In the genomic region with DNA sequence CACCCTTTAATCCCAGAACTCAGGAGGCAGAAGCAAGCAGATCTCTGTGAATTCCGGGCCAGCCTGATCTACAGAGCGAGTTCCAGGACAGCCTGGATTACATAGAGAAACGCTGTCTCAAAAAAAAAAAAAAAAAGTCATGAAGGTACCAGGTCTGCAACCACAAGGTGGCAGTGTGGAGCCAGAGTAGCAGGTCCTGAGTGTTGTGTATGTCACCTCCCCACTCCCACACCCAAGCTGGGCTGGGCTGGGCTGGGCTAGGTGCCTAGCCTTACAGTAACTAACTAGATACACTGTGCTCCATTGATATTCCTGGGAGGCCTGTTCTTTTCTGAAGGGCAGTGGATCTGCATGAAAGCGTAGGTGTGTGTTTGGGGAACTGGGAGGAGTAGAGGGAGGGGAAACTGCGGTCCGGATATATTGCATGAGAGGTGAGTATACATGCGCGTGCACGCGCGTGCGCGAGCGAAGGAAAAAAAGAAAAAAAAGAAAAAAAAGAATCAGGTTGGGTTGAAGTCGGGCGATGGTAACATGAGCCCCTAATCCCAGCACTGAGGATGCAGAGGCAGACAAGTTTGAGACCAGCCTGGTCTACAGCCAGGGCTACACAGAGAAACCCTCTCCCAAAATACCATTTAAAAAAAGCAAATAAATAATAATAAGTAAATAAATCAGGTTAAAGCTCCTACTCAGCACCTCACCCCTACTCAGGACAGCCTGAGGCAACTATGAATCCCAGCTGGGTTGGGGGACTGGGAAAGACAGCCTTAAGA, we compare ENCODE assay signal across 9 mouse cellular contexts. TPM values are rescaled to one million over a fixed set of nuclear protein-coding genes. Genes with fewer than 3 reads are reported as not detected.
DNase-seq lines count a peak whose midpoint lies in the region; ATAC-seq and TF ChIP-seq lines count a peak whose summit lies in the region.
"Had no signal": no experiment of that assay in that cellular context is flagged by ENCODE, and none has a peak within 500 bp of the region (broad histone marks: within the 10 kb centered on the region; RNA-seq: fewer than 3 reads in every experiment).

No protein-coding gene starts in this region.

- peak; percentile 68; the same call in 1 of the 2 replicates for ATAC-seq in hindbrain, embryonic 14.5 days (ENCODE audit: low FRiP score)
- no peak for ATAC-seq in hindbrain, embryonic 16.5 days
- ATAC-seq in intestine, embryonic 15.5 days: peak; percentile 82
- ATAC-seq in midbrain, embryonic 13.5 days: peak; percentile 82

- H3K9me3 ChIP-seq in hindbrain, embryonic 14.5 days (ENCODE audit: control insufficient read depth, low read length): no peaks in the 10 kb centered on the region
- H3K9me3 ChIP-seq in hindbrain, embryonic 16.5 days (ENCODE audit: control insufficient read depth, low read length): no peaks in the 10 kb centered on the region
- H3K9me3 ChIP-seq in intestine, embryonic 15.5 days: no peaks in the 10 kb centered on the region
- H3K9me3 ChIP-seq in midbrain, embryonic 13.5 days: no peaks in the 10 kb centered on the region

- WGBS in hindbrain, embryonic 14.5 days: 85% methylated on average over 16 of the region's 16 CpGs
- WGBS in hindbrain, embryonic 16.5 days: 84% methylated on average over 16 of the region's 16 CpGs
- WGBS in intestine, embryonic 15.5 days: 78% methylated on average over 16 of the region's 16 CpGs
- WGBS in midbrain, embryonic 13.5 days: 84% methylated on average over 16 of the region's 16 CpGs

- H3K4me2 ChIP-seq in hindbrain, embryonic 14.5 days (replicated peaks): no peak overlapping the region
- no peak overlapping the region for H3K4me2 ChIP-seq in hindbrain, embryonic 16.5 days (ENCODE audit: low read length)
- H3K4me2 ChIP-seq in intestine, embryonic 15.5 days (replicated peaks): no peak overlapping the region
- no peak overlapping the region for H3K4me2 ChIP-seq in midbrain, embryonic 13.5 days (replicated peaks)

- peak; percentile 72 for DNase-seq in hindbrain, embryonic 14.5 days (ENCODE audit: low spot score)
- DNase-seq in cerebellum, postnatal 36 days: peak; percentile 58 to 63
- DNase-seq in gastrocnemius, adult 2 months: peak; percentile 81
- DNase-seq in left cerebral cortex, postnatal 25 days (ENCODE audit: low spot score in 2 of 2): peak; percentile 67 to 70
- peak; percentile 89 to 97 for DNase-seq in spleen, postnatal 4 days (ENCODE audit: low spot score in 2 of 2)

- H3K4me3 ChIP-seq in hindbrain, embryonic 14.5 days (replicated peaks; ENCODE audit: low read length): no peak overlapping the region
- H3K4me3 ChIP-seq in hindbrain, embryonic 16.5 days (ENCODE audit: low read length): no peak overlapping the region
- H3K4me3 ChIP-seq in gastrocnemius, adult 2 months: no peak overlapping the region
- H3K4me3 ChIP-seq in intestine, embryonic 15.5 days (replicated peaks): no peak overlapping the region
- no peak overlapping the region for H3K4me3 ChIP-seq in midbrain, embryonic 13.5 days (replicated peaks)

- no peak overlapping the region for H3K27ac ChIP-seq in hindbrain, embryonic 14.5 days
- no peak overlapping the region for H3K27ac ChIP-seq in hindbrain, embryonic 16.5 days (ENCODE audit: low read depth, low read length)
- H3K27ac ChIP-seq in gastrocnemius, adult 2 months: no peak overlapping the region
- no peak overlapping the region for H3K27ac ChIP-seq in intestine, embryonic 15.5 days
- H3K27ac ChIP-seq in midbrain, embryonic 13.5 days: no peak overlapping the region

- intact Hi-C loops in gastrocnemius, adult 2 months (cut with DNase I): loop anchor here (5.0 to 10.0 kb wide), 3 partner anchors 44 to 234 kb away; no protein-coding TSS in a partner anchor
- intact Hi-C loops in left cerebral cortex, postnatal 25 days (cut with DNase I): loop anchor here (5.0 to 10.0 kb wide), 2 partner anchors 44 to 151 kb away; no protein-coding TSS in a partner anchor

- no peaks in the 10 kb centered on the region for H3K27me3 ChIP-seq in hindbrain, embryonic 14.5 days (ENCODE audit: control insufficient read depth, insufficient read depth, low read length)
- H3K27me3 ChIP-seq in hindbrain, embryonic 16.5 days (replicated peaks; ENCODE audit: control insufficient read depth, insufficient read depth, low read length): no peaks in the 10 kb centered on the region
- H3K27me3 ChIP-seq in intestine, embryonic 15.5 days (replicated peaks): peaks cover 6% of the 10 kb centered on the region; the same call in 1 of the 2 replicates
- no peaks in the 10 kb centered on the region for H3K27me3 ChIP-seq in midbrain, embryonic 13.5 days

- H3K4me1 ChIP-seq in hindbrain, embryonic 14.5 days (replicated peaks; ENCODE audit: control insufficient read depth, insufficient read depth, low read length): no peaks in the 10 kb centered on the region
- H3K4me1 ChIP-seq in hindbrain, embryonic 16.5 days (ENCODE audit: control insufficient read depth, insufficient read depth, low read depth, low read length): no peaks in the 10 kb centered on the region
- no peaks in the 10 kb centered on the region for H3K4me1 ChIP-seq in intestine, embryonic 15.5 days (replicated peaks)
- no peaks in the 10 kb centered on the region for H3K4me1 ChIP-seq in midbrain, embryonic 13.5 days (replicated peaks)

- TF ChIP-seq CTCF in gastrocnemius, adult 2 months (IDR thresholded peaks at IDR 0.05): peak; percentile 72

- H3K9ac ChIP-seq in hindbrain, embryonic 14.5 days: no peak overlapping the region
- H3K9ac ChIP-seq in hindbrain, embryonic 16.5 days (ENCODE audit: low read depth, low read length): no peak overlapping the region
- no peak overlapping the region for H3K9ac ChIP-seq in intestine, embryonic 15.5 days
- no peak overlapping the region for H3K9ac ChIP-seq in midbrain, embryonic 13.5 days (replicated peaks)

- H3K36me3 ChIP-seq in hindbrain, embryonic 14.5 days (replicated peaks; ENCODE audit: control insufficient read depth, insufficient read depth): no peaks in the 10 kb centered on the region
- no peaks in the 10 kb centered on the region for H3K36me3 ChIP-seq in hindbrain, embryonic 16.5 days (ENCODE audit: control insufficient read depth, insufficient read depth, low read length)
- no peaks in the 10 kb centered on the region for H3K36me3 ChIP-seq in intestine, embryonic 15.5 days
- no peaks in the 10 kb centered on the region for H3K36me3 ChIP-seq in midbrain, embryonic 13.5 days

RNA-seq across cellular contexts. Expression of gene Avpr1b, which starts 14.5 kb away (rescaled TPM):
- polyA plus RNA-seq in hindbrain, embryonic 14.5 days (2014; fragmentation: Nextera tagmentation; extraction: Ambion mirVana): not detected in 2 replicates
- not detected in 2 replicates for polyA plus RNA-seq in hindbrain, embryonic 16.5 days (2015; fragmentation: Nextera tagmentation; extraction: Ambion mirVana)
- not detected for total RNA-seq in gastrocnemius, adult 2 months (2021)
- polyA plus RNA-seq in intestine, embryonic 15.5 days (2015; fragmentation: Nextera tagmentation; extraction: Ambion mirVana): not detected in 2 replicates
- not detected for total RNA-seq in left cerebral cortex, postnatal 25 days (2021)
- polyA plus RNA-seq in midbrain, embryonic 13.5 days (2015; fragmentation: Nextera tagmentation; extraction: Ambion mirVana): not detected in 2 replicates
- total RNA-seq: adrenal gland, postnatal 4 days had no signal

RNA-seq across cellular contexts. Expression of gene Ctse, which starts 24.6 kb away (rescaled TPM):
- polyA plus RNA-seq in hindbrain, embryonic 14.5 days (2014; fragmentation: Nextera tagmentation; extraction: Ambion mirVana): 0.16 TPM in 1 of 2 replicates, not detected in the other
- polyA plus RNA-seq in hindbrain, embryonic 16.5 days (2015; fragmentation: Nextera tagmentation; extraction: Ambion mirVana): not detected in 2 replicates
- under 1 TPM in 1 of 2 experiments, not detected in 1; 0.11 TPM for total RNA-seq in gastrocnemius, adult 2 months (2021)
- 0.85 and 2.1 TPM in 2 replicates for polyA plus RNA-seq in intestine, embryonic 15.5 days (2015; fragmentation: Nextera tagmentation; extraction: Ambion mirVana)
- not detected for total RNA-seq in left cerebral cortex, postnatal 25 days (2021)
- polyA plus RNA-seq in midbrain, embryonic 13.5 days (2015; fragmentation: Nextera tagmentation; extraction: Ambion mirVana): not detected in 2 replicates
